Mouse (Mus musculus): ENCODE results near the gene Ablim1.

Gene Ablim1

GRCm38 (mm10) chr19:57222657-57223056 is 92.1 kb downstream of the Ablim1 start:
- DNase-seq (ENCODE audit: low spot score in 2 of 2) = no peak

GRCm38 (mm10) chr19:57221684-57222235 is 93.0 kb downstream of the Ablim1 start:
- no peak for DNase-seq (ENCODE audit: low spot score in 2 of 2)

- DNase-seq (ENCODE audit: low spot score in 2 of 2) = no peak
Observed at GRCm38 (mm10) chr19:57219758-57220157, 95.0 kb downstream of the Ablim1 start.

GRCm38 (mm10) chr19:57217161-57217560 is 97.6 kb downstream of the Ablim1 start:
- no peak for DNase-seq (ENCODE audit: low spot score in 2 of 2)

DNA sequence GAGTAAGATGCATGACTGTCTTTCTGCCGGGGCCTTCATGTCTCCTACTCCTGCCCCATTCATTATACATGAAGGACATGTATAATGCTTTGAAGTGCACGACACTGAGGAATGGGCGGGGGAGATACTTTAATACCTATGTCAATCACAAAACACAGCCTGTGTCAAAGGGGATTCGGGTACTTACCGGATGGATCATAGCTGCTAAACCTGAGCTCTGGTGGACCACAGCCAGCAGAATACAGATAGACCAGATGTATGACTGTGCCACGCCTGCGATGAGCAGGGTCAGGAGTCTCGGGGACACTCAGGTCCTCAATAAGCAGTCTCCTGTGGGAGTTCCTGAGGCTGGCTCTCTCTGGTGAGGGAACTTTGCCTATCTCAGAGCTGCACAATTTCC is 99.2 kb downstream of the Ablim1 start:
- DNase-seq (ENCODE audit: low spot score in 2 of 2) = no peak

GRCm38 (mm10) chr19:57212406-57212805 is 102.3 kb downstream of the Ablim1 start:
- no peak for DNase-seq (ENCODE audit: low spot score in 2 of 2)

GRCm38 (mm10) chr19:57211444-57212111 is 103.1 kb downstream of the Ablim1 start:
- peak in 1 of 2 experiments; percentile 50 for DNase-seq (ENCODE audit: low spot score in 2 of 2)

DNA sequence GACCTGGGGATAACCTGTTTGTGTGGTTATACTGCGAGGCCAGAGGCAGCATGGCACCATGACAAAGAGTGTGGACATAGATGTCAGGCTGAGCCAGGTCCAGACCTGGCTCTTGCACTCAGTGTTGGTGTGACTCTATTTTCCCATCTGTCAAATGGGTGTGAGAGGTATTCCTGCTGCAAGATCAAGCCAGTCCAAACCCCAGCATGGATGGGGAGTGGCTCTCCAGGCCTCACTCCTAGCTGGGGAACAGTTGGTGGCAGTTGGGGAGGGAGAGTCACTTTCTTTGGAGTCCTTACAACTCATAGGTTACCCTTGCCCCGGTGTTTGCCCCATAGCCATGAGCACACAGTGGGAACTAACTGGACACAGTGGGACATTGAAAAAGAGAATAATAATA is 103.8 kb downstream of the Ablim1 start:
- no peak for DNase-seq (ENCODE audit: low spot score in 2 of 2)

- no peak for DNase-seq (ENCODE audit: low spot score in 2 of 2)
Observed at GRCm38 (mm10) chr19:57204101-57204500, 110.6 kb downstream of the Ablim1 start.

- no peak for DNase-seq (ENCODE audit: low spot score in 2 of 2)
Observed at GRCm38 (mm10) chr19:57202554-57202953, 112.2 kb downstream of the Ablim1 start.

GRCm38 (mm10) chr19:57201090-57201483 is 113.6 kb downstream of the Ablim1 start:
- no peak for DNase-seq (ENCODE audit: low spot score in 2 of 2)

DNA sequence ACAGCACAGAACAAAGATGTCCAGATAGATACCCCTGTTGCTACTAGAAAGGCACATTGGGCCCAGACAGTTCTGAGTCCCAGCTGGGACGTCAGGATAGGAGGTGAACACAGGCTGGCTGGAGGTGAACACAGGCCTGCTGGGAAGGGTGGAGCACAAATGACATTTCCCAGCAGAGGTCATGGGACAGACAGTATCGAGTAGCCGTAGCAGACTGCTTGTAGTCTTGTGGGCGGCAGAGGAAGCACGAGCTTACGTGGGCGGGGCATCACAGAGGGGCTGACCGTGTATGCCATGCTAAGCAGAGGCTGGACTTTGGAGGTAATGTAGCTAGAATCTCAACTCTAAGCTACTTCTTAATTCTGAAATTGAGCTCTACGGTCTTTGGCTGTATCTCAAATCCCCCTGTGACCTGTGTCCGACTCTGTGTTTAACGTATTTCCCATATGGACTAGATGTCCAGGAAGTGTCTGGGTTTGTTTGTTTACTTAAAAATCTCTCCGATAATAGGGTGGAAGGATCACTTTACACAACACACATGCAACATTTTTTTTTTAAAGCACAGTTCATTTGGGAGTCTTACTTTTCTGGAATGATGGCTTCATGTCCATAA is 114.1 kb downstream of the Ablim1 start:
- DNase-seq (ENCODE audit: low spot score in 2 of 2) = no peak

GRCm38 (mm10) chr19:57199361-57199760 is 115.4 kb downstream of the Ablim1 start:
- DNase-seq (ENCODE audit: low spot score in 2 of 2) = peak in 1 of 2 experiments; percentile 26

DNA sequence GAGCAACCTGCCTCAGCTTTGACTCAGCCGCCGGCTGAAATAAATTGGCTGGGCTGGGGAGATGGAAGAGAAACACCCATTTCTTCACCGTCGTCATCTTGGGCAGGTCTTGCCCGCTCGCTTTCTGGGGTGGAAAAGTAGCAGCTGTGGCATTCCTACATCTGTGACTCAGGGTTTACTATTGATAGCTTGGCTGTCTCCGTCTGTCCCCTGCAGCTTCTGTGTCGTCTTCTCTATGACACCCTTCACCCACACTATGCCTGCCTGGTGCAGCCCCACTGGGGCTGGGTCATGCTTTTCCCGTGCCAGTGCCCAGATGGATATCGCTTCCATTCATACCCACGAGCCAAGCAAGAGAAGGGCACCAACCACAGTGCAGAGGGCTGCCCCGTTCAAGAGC is 116.2 kb downstream of the Ablim1 start:
- DNase-seq (ENCODE audit: low spot score in 2 of 2) = peak in 1 of 2 experiments; percentile 38

- no peak for DNase-seq (ENCODE audit: low spot score in 2 of 2)
Observed at GRCm38 (mm10) chr19:57198029-57198428, 116.7 kb downstream of the Ablim1 start.

DNA sequence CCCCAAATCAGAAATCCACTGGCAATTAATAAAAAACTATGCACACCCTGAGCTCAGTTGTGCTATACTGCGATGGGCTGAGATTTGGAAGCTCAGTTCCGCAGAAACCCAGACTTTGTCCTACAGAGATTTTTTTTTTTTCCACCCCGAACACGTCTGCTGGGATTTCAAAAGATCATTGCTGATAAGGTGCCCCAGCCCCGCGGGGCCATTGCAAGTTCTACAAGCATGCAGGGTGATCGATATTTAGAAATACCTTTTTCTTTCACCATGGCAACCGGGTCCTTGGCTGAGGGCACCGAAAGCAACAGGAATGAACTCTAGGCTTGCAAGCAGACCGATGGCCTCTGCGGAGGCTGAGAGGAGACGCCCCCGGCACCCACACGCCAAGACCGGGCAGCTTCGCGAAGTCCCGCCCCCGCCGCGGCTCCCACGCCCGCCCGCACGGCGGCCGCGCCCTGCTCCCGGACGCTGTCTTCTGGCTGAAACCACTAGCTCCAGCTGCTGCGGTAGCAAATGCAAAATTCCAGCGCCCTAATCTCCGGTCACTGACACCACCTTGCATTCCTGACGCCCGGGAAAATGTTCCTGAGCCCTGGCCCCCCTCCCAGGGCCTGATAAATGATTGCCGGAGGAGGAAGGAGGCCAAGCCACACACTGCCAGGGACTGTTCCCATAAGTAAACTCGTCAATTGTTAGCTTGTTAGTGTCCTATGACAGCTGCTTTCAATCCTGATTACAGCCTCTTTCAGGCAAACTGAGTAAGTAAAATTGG is 117.5 kb downstream of the Ablim1 start:
- peak; percentile 18 to 50 for DNase-seq (ENCODE audit: low spot score in 2 of 2)

GRCm38 (mm10) chr19:57196616-57197015 is 118.1 kb downstream of the Ablim1 start:
- no peak for DNase-seq (ENCODE audit: low spot score in 2 of 2)

DNA sequence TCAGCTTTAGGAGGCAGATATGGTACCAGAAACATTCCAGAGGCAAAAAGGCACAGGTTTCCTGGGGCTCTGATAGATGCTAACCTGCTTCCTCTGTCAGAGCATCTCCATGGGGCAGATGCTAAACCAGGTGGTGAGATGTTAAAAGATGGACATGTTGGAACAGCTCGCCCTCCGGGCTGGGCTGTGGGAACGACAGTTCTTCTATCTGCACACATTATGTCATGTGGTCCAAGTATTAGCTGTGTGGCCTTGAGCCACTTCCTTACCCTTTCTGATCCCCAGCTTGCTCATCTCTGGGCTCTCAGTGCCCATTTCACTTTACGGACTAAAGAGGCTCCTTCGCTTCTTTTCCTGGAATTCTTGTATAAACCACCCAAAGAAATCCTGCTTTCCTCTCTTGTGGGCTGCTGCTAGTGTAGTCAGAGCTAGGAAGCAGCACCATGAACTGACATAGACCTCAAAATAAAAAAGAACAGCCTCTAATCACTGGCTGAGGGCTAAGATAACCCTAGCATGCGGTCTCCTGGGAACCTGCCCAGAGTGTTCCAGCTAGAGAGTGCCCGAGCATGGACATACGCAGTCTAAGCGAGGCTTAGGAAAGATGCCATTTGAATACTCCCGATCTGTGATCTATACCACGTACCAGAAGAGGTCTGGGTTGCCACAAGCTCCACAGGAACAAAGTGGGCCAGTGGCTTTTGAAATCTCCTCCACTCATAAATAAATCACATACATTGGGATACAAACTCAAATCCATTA is 119.4 kb downstream of the Ablim1 start:
- no peak for DNase-seq (ENCODE audit: low spot score in 2 of 2)

GRCm38 (mm10) chr19:57193958-57194357 is 120.8 kb downstream of the Ablim1 start:
- DNase-seq (ENCODE audit: low spot score in 2 of 2) = no peak

DNA sequence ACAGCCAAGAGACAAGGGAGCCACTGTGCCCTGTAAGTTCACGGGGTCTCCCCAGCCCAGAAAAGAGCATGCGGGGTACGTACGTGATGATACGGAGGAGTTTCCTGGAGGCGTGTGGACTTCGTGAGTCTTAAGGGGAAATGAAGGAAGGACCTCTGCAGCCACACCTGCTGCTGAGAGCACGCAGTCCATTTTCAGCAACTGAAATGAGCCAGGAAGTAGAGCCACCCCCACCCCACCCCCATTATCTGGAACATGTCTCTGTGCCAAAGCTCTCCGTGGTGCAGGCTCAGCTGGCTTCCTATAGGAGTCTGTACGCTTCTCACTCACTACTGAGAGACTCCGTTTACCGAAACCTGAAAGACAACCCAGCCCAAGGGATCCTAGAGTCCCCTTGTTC is 121.3 kb downstream of the Ablim1 start:
- DNase-seq (ENCODE audit: low spot score in 2 of 2) = no peak

DNA sequence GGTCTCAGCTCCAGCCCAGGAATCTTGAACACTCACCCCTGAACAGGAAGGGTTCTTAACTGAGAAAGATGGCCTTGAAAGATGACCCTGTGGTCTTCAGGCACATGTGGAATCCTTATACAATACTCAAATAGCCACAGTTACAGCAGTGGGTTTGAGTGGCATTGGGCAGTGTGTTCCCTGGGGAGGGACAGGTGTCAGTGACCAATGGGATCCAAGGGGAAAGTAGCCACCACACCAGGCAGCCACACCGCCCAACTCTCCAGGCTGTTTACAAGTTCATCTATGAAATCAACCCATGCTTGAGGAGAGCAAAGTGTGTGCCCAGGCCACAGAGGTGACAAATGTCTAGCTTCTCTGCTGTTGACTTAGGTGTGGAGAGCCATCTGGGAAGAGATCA is 123.6 kb downstream of the Ablim1 start:
- no peak for DNase-seq (ENCODE audit: low spot score in 2 of 2)

DNA sequence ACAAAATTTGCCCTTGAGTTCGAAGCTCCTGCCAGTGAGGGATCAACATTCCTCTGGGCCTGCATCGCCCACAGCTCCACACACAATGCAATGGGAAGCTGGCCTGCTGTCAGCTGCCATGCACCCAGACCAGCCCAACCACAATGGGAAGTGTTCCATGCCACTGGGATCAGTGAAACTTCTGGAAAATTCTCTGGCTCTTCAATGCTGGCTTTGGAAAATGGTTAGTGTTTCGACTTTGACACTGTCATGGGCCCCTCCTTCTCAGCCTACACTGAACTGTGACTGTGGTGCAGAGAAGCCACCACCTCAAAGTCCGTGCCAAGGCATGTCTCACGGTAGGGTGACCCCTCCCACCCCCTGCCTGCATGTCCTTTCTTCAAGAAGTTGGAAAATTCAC is 125.3 kb downstream of the Ablim1 start:
- DNase-seq (ENCODE audit: low spot score in 2 of 2) = no peak

Measured in frontal cortex, postnatal 10 days (tissue).